17 mouse cellular contexts compared by ENCODE assay signal in genomic region chr8:126932249-126932648, GRCm38 (mm10). TPM values are rescaled to one million over a fixed set of nuclear protein-coding genes. Genes with fewer than 3 reads are reported as not detected.
A peak's percentile ranks its signal among the peaks of the same experiment; 100 is the strongest.
DNase-seq lines count a peak whose midpoint lies in the region; ATAC-seq and TF ChIP-seq lines count a peak whose summit lies in the region.
"Had no signal": no experiment of that assay in that cellular context is flagged by ENCODE, and none has a peak within 500 bp of the region (broad histone marks: within the 10 kb centered on the region; RNA-seq: fewer than 3 reads in every experiment).

No protein-coding gene starts in this region.

- no peaks in the 10 kb centered on the region; a peak in 1 of 4 replicates for H3K4me1 ChIP-seq in MEL (ENCODE audit: control insufficient read depth in 1 of 2, insufficient read depth in 2 of 2, low read length in 2 of 2)
- H3K4me1 ChIP-seq: forebrain, embryonic 15.5 days; hindbrain, embryonic 13.5 days had no signal

- peaks cover 15 to 20% of the 10 kb centered on the region in 2 experiments for H3K36me3 ChIP-seq in MEL (ENCODE audit: control insufficient read depth in 1 of 2, insufficient read depth in 2 of 2, low read length in 2 of 2)

- TF ChIP-seq CTCF in MEL (IDR thresholded peaks at IDR 0.05 in 2 of 3, conservative IDR thresholded peaks at IDR 0.05 in 1 of 3; ENCODE audit: control insufficient read depth in 1 of 3, insufficient read depth in 1 of 3, low read depth in 2 of 3, low read length in 3 of 3, poor library complexity in 1 of 3, severe bottlenecking in 1 of 3), result no peak

- ATAC-seq in megakaryocyte progenitor cell, adult 5-6 weeks (replicated peaks; ENCODE audit: poor library complexity), result peak; percentile 10
- no peak for ATAC-seq in CD4-positive, CD25-positive, alpha-beta regulatory T cell, adult 4 months
- ATAC-seq: forebrain, embryonic 15.5 days had no signal

- TF ChIP-seq EP300 in MEL (IDR thresholded peaks at IDR 0.05; ENCODE audit: low read depth in 1 of 2, low read length in 2 of 2), result no peak

- peak; percentile 4 for DNase-seq in urinary bladder, adult 2 months (ENCODE audit: low spot score)
- DNase-seq in urinary bladder, postnatal 36 days (ENCODE audit: low spot score in 2 of 2), result no peak
- DNase-seq in MEL (ENCODE audit: low read depth, low spot score), result peak; percentile 68
- DNase-seq in c-Kit-positive CD71-positive TER-119-positive erythroid progenitor cells, embryonic 14.5 days (ENCODE audit: low spot score), result peak; percentile 34
- no peak for DNase-seq in spleen, adult 12 weeks (ENCODE audit: low spot score)
- DNase-seq in yolk sac, embryonic 10.5 days (ENCODE audit: low spot score), result no peak
- DNase-seq: adrenal gland, postnatal 10 days; cerebellum, postnatal 10 days; gastrocnemius, postnatal 10 days; left cerebral cortex, postnatal 4 days; lung, adult 18-20 months; thymus, postnatal 36 days had no signal

- H3K9ac ChIP-seq in MEL (ENCODE audit: control insufficient read depth, low read depth, low read length, poor library complexity, severe bottlenecking), result no peak overlapping the region
- H3K9ac ChIP-seq: forebrain, embryonic 15.5 days; hindbrain, embryonic 13.5 days had no signal

- no peaks in the 10 kb centered on the region for H3K9me3 ChIP-seq in MEL (replicated peaks; ENCODE audit: insufficient read depth, low read length)
- H3K9me3 ChIP-seq: forebrain, embryonic 15.5 days; hindbrain, embryonic 13.5 days had no signal

- no peaks in the 10 kb centered on the region for H3K27me3 ChIP-seq in MEL (ENCODE audit: control insufficient read depth in 1 of 2, insufficient read depth in 2 of 2, low read length in 2 of 2)
- H3K27me3 ChIP-seq: forebrain, embryonic 15.5 days; hindbrain, embryonic 13.5 days had no signal

- no peak for TF ChIP-seq RAD21 in MEL (IDR thresholded peaks at IDR 0.05; ENCODE audit: low read depth, low read length)

- no peak overlapping the region for H3K4me3 ChIP-seq in MEL (ENCODE audit: control insufficient read depth in 1 of 2, insufficient read depth in 1 of 2, low read depth in 2 of 2, low read length in 2 of 2)
- H3K4me3 ChIP-seq: forebrain, embryonic 15.5 days; hindbrain, embryonic 13.5 days had no signal

- no peak for TF ChIP-seq POLR2A in MEL (IDR thresholded peaks at IDR 0.05; ENCODE audit: control insufficient read depth in 1 of 2, insufficient read depth in 1 of 2, low read depth in 1 of 2, low read length in 2 of 2, poor library complexity in 1 of 2)

- H3K79me2 ChIP-seq in MEL (ENCODE audit: control insufficient read depth, insufficient read depth, low read length, poor library complexity), result peaks cover 3% of the 10 kb centered on the region; the same call in 1 of the 2 replicates

- H3K27ac ChIP-seq in MEL (ENCODE audit: control insufficient read depth, low read depth, low read length), result peak overlapping the region; percentile 17; the same call in 1 of the 2 replicates
- H3K27ac ChIP-seq: forebrain, embryonic 15.5 days; hindbrain, embryonic 13.5 days; kidney, postnatal 0 days had no signal

TF ChIP-seq in MEL, 35 proteins besides CTCF, POLR2A, EP300 and RAD21:
- TF ChIP-seq KAT2A (conservative IDR thresholded peaks at IDR 0.05; ENCODE audit: low read depth, low read length), result no peak
- TF ChIP-seq GABPA (IDR thresholded peaks at IDR 0.05; ENCODE audit: low read depth, low read length), result peak; percentile 77; the same call in 1 of the 2 replicates
- TF ChIP-seq NRF1 (IDR thresholded peaks at IDR 0.05; ENCODE audit: insufficient read depth, low read depth, low read length, poor library complexity, severe bottlenecking), result no peak
- TF ChIP-seq MAZ (IDR thresholded peaks at IDR 0.05; ENCODE audit: low read depth, low read length), result no peak
- TF ChIP-seq TBP (IDR thresholded peaks at IDR 0.05; ENCODE audit: low read depth, low read length), result no peak
- no peak for TF ChIP-seq POLR2AphosphoS5 (IDR thresholded peaks at IDR 0.05; ENCODE audit: borderline replicate concordance, low read depth, low read length)

RNA-seq across cellular contexts. Expression of gene Tomm20, which starts 13.4 kb away (rescaled TPM):
- polyA plus RNA-seq in urinary bladder, adult 2 months (2012; rRNA removed), result 62.4 and 118 TPM in 2 replicates
- 618 and 676 TPM in 2 replicates for total RNA-seq in MEL (2012; rRNA removed)
- 100 to 1,000 TPM in 1 of 2 experiments, not detected in 1; 886 TPM for polyA plus RNA-seq in MEL (2012; ENCODE audit: insufficient read depth in 1 of 2, insufficient read length in 2 of 2, low read depth in 1 of 2, low replicate concordance in 2 of 2, missing spikeins in 1 of 2)
- 118 and 141 TPM in 2 replicates for total RNA-seq in megakaryocyte progenitor cell, adult 5-6 weeks (2015)
- total RNA-seq in megakaryocyte progenitor cell, adult 5-6 weeks (2017), result 182 and 238 TPM in 2 replicates
- 10 to 100 TPM; 28.5 to 80.4 TPM for polyA plus RNA-seq in CD4-positive, CD25-positive, alpha-beta regulatory T cell, adult 4 months (2017; shearing (Covaris generic))

RNA-seq across cellular contexts. Expression of gene Rbm34, which starts 38.6 kb away (rescaled TPM):
- 8.4 and 10.3 TPM in 2 replicates for polyA plus RNA-seq in urinary bladder, adult 2 months (2012; rRNA removed)
- total RNA-seq in MEL (2012; rRNA removed), result 24.4 and 25.9 TPM in 2 replicates
- polyA plus RNA-seq in MEL (2012; ENCODE audit: insufficient read depth in 1 of 2, insufficient read length in 2 of 2, low read depth in 1 of 2, low replicate concordance in 2 of 2, missing spikeins in 1 of 2), result 10 to 100 TPM in 1 of 2 experiments, not detected in 1; 25.9 TPM
- 35.8 and 40.0 TPM in 2 replicates for total RNA-seq in megakaryocyte progenitor cell, adult 5-6 weeks (2015)
- total RNA-seq in megakaryocyte progenitor cell, adult 5-6 weeks (2017), result 51.6 and 52.3 TPM in 2 replicates
- polyA plus RNA-seq in CD4-positive, CD25-positive, alpha-beta regulatory T cell, adult 4 months (2017; shearing (Covaris generic)), result 10 to 100 TPM; 12.7 to 20.8 TPM

Comparison
In these comparisons a context has a peak if more than half of its experiments do, and no peak if none do; other contexts are left out.
1. DNase-seq: peak in urinary bladder, adult 2 months (single experiment), MEL (single experiment) and c-Kit-positive CD71-positive TER-119-positive erythroid progenitor cells, embryonic 14.5 days (single experiment); none in urinary bladder, postnatal 36 days (0 of 2), spleen, adult 12 weeks (single experiment) and yolk sac, embryonic 10.5 days (single experiment).